ENCODE assay signal across 13 mouse cellular contexts in the genomic region with DNA sequence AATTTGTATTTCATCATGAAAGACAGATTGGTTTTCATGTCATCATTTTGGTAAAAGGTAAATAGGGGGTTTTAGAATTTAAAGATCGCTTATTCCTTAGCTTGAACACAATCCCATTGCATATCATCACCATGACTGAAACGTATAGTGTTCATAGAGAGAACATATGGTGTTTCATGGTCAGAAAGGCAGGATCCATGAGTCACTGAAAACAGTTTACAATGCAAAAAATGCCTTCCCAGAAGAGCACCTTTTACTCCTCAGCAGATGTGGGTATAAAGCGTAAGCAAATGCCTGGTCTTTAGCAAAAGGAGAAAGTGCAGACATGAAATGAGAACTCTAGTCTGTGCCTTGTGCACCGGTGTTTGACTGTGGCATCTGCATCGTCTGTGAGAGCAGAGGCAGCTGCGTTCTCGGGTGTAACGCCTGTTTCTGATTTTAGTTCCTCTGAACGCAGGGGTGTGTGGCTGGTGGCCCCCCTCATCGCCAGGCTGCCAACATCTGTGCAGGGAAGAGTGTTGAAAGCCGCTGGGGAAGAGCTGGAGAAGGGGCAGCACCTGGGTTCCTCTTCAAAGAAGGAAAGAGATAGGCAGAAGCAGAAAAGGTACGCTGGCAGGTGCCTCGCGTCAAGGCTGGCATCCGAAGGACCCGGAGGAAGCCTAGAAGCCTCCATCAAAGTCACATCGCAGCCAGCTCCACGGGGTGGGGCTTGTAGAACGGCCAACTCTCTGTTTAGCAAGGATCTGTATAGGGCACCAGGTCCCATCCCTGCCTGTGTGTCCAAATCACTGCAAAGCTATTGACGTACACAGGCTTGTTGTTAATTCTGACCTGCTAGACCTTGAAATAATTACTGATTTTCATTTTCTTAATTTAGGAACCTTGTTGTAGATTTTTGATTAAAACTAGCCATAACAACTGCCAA. TPM values are rescaled to one million over a fixed set of nuclear protein-coding genes. Genes with fewer than 3 reads are reported as not detected.
A peak's percentile ranks its signal among the peaks of the same experiment; 100 is the strongest.
DNase-seq lines count a peak whose midpoint lies in the region; ATAC-seq lines count a peak whose summit lies in the region.
"Had no signal": no experiment of that assay in that cellular context is flagged by ENCODE, and none has a peak within 500 bp of the region (broad histone marks: within the 10 kb centered on the region; RNA-seq: fewer than 3 reads in every experiment).

No protein-coding gene starts in this region.

- no peak overlapping the region for H3K4me2 ChIP-seq in embryonic facial prominence, embryonic 11.5 days (ENCODE audit: low read depth, low read length)
- H3K4me2 ChIP-seq: embryonic facial prominence, embryonic 12.5 days had no signal

- no peak overlapping the region for H3K27ac ChIP-seq in embryonic facial prominence, embryonic 11.5 days (replicated peaks; ENCODE audit: low read depth, low read length)
- no peak overlapping the region for H3K27ac ChIP-seq in embryonic facial prominence, embryonic 10.5 days (replicated peaks)
- H3K27ac ChIP-seq: embryonic facial prominence, embryonic 12.5 days had no signal

- 64% methylated on average over 20 of the region's 20 CpGs for WGBS in embryonic facial prominence, embryonic 11.5 days
- WGBS in embryonic facial prominence, embryonic 10.5 days: 77% methylated on average over 20 of the region's 20 CpGs

- H3K36me3 ChIP-seq in embryonic facial prominence, embryonic 11.5 days (replicated peaks; ENCODE audit: control insufficient read depth, insufficient read depth, low read depth, low read length): no peaks in the 10 kb centered on the region
- no peaks in the 10 kb centered on the region for H3K36me3 ChIP-seq in embryonic facial prominence, embryonic 10.5 days (replicated peaks)
- H3K36me3 ChIP-seq: embryonic facial prominence, embryonic 12.5 days; G1E had no signal

- no peaks in the 10 kb centered on the region for H3K4me1 ChIP-seq in embryonic facial prominence, embryonic 11.5 days (ENCODE audit: control insufficient read depth, insufficient read depth, low read length)
- H3K4me1 ChIP-seq in embryonic facial prominence, embryonic 10.5 days: peaks cover 30% of the 10 kb centered on the region

- H3K9ac ChIP-seq in embryonic facial prominence, embryonic 11.5 days (replicated peaks; ENCODE audit: low read length): no peak overlapping the region
- H3K9ac ChIP-seq: embryonic facial prominence, embryonic 12.5 days had no signal

- H3K9me3 ChIP-seq in embryonic facial prominence, embryonic 11.5 days (replicated peaks; ENCODE audit: control insufficient read depth, low read length): no peaks in the 10 kb centered on the region
- H3K9me3 ChIP-seq in embryonic facial prominence, embryonic 10.5 days: no peaks in the 10 kb centered on the region
- H3K9me3 ChIP-seq: embryonic facial prominence, embryonic 12.5 days; G1E had no signal

- no peaks in the 10 kb centered on the region for H3K27me3 ChIP-seq in embryonic facial prominence, embryonic 11.5 days (ENCODE audit: control insufficient read depth, insufficient read depth, low read length)
- H3K27me3 ChIP-seq in embryonic facial prominence, embryonic 10.5 days (replicated peaks; ENCODE audit: low read depth, poor library complexity, severe bottlenecking): no peaks in the 10 kb centered on the region
- H3K27me3 ChIP-seq: embryonic facial prominence, embryonic 12.5 days had no signal

- no peak for ATAC-seq in embryonic facial prominence, embryonic 11.5 days (replicated peaks; ENCODE audit: insufficient number of reproducible peaks, low FRiP score, low TSS enrichment, low read depth)

- peak; percentile 53 for DNase-seq in embryonic facial prominence, embryonic 11.5 days (ENCODE audit: low spot score)
- no peak for DNase-seq in embryonic facial prominence, embryonic 10.5 days (ENCODE audit: low spot score)
- peak; percentile 32 for DNase-seq in CD4-positive helper T cell, adult 2 months (ENCODE audit: low read depth, low spot score)
- DNase-seq in induced T-regulatory cell, adult 2 months (ENCODE audit: low read depth): peak; percentile 25
- DNase-seq in spleen, postnatal 4 days (ENCODE audit: low spot score in 2 of 2): peak; percentile 37 to 67
- no peak for DNase-seq in kidney, postnatal 14 days
- no peak for DNase-seq in ovary, postnatal 14 days (ENCODE audit: low spot score)
- DNase-seq in retina, embryonic 14.5 days (ENCODE audit: low spot score): no peak
- DNase-seq: adrenal gland, postnatal 25 days; gastrocnemius, postnatal 14 days; lung, postnatal 10 days had no signal

- H3K4me3 ChIP-seq in embryonic facial prominence, embryonic 11.5 days (ENCODE audit: low read depth, low read length): no peak overlapping the region
- H3K4me3 ChIP-seq in embryonic facial prominence, embryonic 10.5 days: no peak overlapping the region
- H3K4me3 ChIP-seq: embryonic facial prominence, embryonic 12.5 days had no signal

RNA-seq across cellular contexts. Expression of a gene that starts 4.7 kb away (rescaled TPM):
- polyA plus RNA-seq in embryonic facial prominence, embryonic 11.5 days (2014; fragmentation: Nextera tagmentation; extraction: Ambion mirVana): 2.2 and 2.7 TPM in 2 replicates
- 0.65 and 1.0 TPM in 2 replicates for polyA plus RNA-seq in embryonic facial prominence, embryonic 10.5 days (2016; fragmentation: Nextera tagmentation; extraction: Ambion mirVana)
- polyA plus RNA-seq: G1E had no signal

RNA-seq across cellular contexts. Expression of a gene that starts 47.3 kb away (rescaled TPM):
- 0.34 and 0.77 TPM in 2 replicates for polyA plus RNA-seq in embryonic facial prominence, embryonic 11.5 days (2014; fragmentation: Nextera tagmentation; extraction: Ambion mirVana)
- polyA plus RNA-seq in embryonic facial prominence, embryonic 10.5 days (2016; fragmentation: Nextera tagmentation; extraction: Ambion mirVana): 0.30 and 0.47 TPM in 2 replicates
- polyA plus RNA-seq: G1E had no signal

Comparison
In these comparisons a context has a peak if more than half of its experiments do, and no peak if none do; other contexts are left out.
1. DNase-seq: peak in embryonic facial prominence, embryonic 11.5 days (single experiment), CD4-positive helper T cell, adult 2 months (single experiment), induced T-regulatory cell, adult 2 months (single experiment) and spleen, postnatal 4 days (2 of 2); none in embryonic facial prominence, embryonic 10.5 days (single experiment), kidney, postnatal 14 days (single experiment), ovary, postnatal 14 days (single experiment) and retina, embryonic 14.5 days (single experiment).